Mouse (Mus musculus) forebrain, embryonic 16.5 days (tissue): ENCODE results near the gene Olfr1442. TPM values are rescaled to one million over a fixed set of nuclear protein-coding genes. Genes with fewer than 3 reads are reported as not detected.
"Not testable (repeated sequence)": the region's sequence is repeated elsewhere in the genome, so short reads cannot be mapped to it uniquely, and the experiment has no call there.

Experiments used
- ATAC-seq: fragments of 200-750 bp; cut with Nextera tagmentation; 2 replicates; pipeline ENCODE4 v1.8.0; 2017; ENCODE audit warnings: mild to moderate bottlenecking, moderate library complexity
- H3K27ac ChIP-seq: fragments of 300-500 bp; sonication (generic); 2 replicates; pipeline ENCODE4 v1.5.1; 2014; ENCODE audit warnings: low read length, control low read depth
- H3K27me3 ChIP-seq: fragments of 300-500 bp; sonication (generic); replicated peaks from 2 replicates; pipeline ENCODE4 v1.6.1; 2014; ENCODE audit warnings: low read length; ENCODE audit not compliant: control insufficient read depth, insufficient read depth
- H3K36me3 ChIP-seq: fragments of 300-500 bp; sonication (generic); 2 replicates; pipeline ENCODE4 v1.6.1; 2014; ENCODE audit not compliant: control insufficient read depth, insufficient read depth
- H3K4me1 ChIP-seq: fragments of 300-500 bp; sonication (generic); replicated peaks from 2 replicates; pipeline ENCODE4 v1.6.1; 2014; ENCODE audit warnings: low read length; ENCODE audit not compliant: control insufficient read depth, insufficient read depth
- H3K4me2 ChIP-seq: fragments of 300-500 bp; sonication (generic); 2 replicates; pipeline ENCODE4 v1.6.1; 2014; ENCODE audit warnings: mild to moderate bottlenecking, low read length, control low read depth
- H3K4me3 ChIP-seq: fragments of 300-500 bp; sonication (generic); replicated peaks from 2 replicates; pipeline ENCODE4 v1.5.1; 2014; ENCODE audit warnings: mild to moderate bottlenecking, low read length, control low read depth
- H3K9ac ChIP-seq: fragments of 300-500 bp; sonication (generic); replicated peaks from 2 replicates; pipeline ENCODE4 v1.6.1; 2014; ENCODE audit warnings: low read depth, low read length, control low read depth
- H3K9me3 ChIP-seq: fragments of 300-500 bp; sonication (generic); 2 replicates; pipeline ENCODE4 v1.6.1; 2016; ENCODE audit warnings: low read length; ENCODE audit not compliant: control insufficient read depth
- WGBS: fragments of 180-500 bp; shearing (Covaris S2); extraction: QIAGEN DNeasy Blood & Tissue Kit; methylation state at CpG from one replicate; pipeline ENCODE4 v1.1.7; 2014; 5-methylcytosine and 5-hydroxymethylcytosine counted together
- polyA plus RNA-seq: library from polyadenylated mRNA; unstranded; fragments of >200 nt; fragmentation: Nextera tagmentation; extraction: Ambion mirVana; gene quantifications from 2 replicates; pipeline ENCODE4 v1.2.1, GENCODE M21; 2015

Gene Olfr1442
- not detected in 2 replicates for polyA plus RNA-seq

DNA sequence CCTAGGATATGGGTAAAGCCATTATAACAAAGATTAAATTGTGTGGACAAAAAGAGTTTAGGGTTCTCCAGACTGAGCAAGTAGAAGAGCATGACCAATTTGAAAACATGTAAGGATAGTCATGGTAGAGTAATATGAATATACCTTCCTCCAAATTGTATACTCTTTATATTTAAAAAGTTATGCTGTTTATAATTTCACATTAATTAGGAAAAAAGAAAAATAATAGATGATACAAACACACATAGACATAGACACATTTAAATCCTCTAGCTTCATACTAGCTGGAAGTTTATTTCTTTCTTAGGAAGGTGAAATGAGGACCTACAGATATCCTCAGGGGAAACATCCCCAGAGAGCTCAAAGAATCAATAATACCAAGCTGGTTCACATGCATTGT is at the start of gene Olfr1442:
Gene Olfr1442, plus strand, starts transcription at position 301 of the 400 bp plus-strand sequence.
- no peak for ATAC-seq
- no peak within 1 kb of the TSS for H3K27ac ChIP-seq
- no peak within 1 kb of the TSS for H3K4me2 ChIP-seq
- no peaks in the 10 kb centered on the region for H3K27me3 ChIP-seq
- H3K9me3 ChIP-seq: no peaks in the 10 kb centered on the region
- no peaks in the 10 kb centered on the region for H3K4me1 ChIP-seq
- H3K36me3 ChIP-seq: no peaks in the 10 kb centered on the region
- H3K9ac ChIP-seq: no peak within 1 kb of the TSS
- H3K4me3 ChIP-seq: no peak within 1 kb of the TSS

DNA sequence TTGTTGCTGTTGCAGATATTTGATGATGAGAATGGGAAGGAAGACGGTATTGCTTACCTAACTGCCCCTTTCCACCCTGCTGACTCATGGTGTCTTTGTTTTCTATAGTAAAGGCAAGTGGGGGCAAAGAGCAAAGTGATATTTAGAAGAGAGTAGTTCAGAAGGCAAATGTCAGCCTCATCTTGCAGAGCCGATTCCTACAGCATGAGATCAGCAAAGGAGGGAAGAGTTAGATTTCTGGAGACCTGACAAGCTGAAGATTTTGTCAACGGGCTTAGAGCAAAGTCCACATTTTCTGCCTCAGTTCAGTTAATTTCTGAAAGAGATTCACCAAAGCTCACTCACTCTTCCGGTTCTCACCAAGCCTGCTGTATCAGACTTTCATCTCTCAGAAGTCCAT is 37.1 kb upstream of the Olfr1442 start, which contains the start of gene Glyat:
Gene Glyat, plus strand, starts transcription at position 133 of the 400 bp plus-strand sequence.
- no peak within 1 kb of the TSS for H3K9ac ChIP-seq
- 88% methylated on average over 4 of the region's 4 CpGs for WGBS
- no peak within 1 kb of the TSS for H3K4me3 ChIP-seq
- no peak within 1 kb of the TSS for H3K27ac ChIP-seq
- no peaks in the 10 kb centered on the region for H3K27me3 ChIP-seq
- H3K9me3 ChIP-seq: no peaks in the 10 kb centered on the region
- H3K4me1 ChIP-seq: no peaks in the 10 kb centered on the region
- no peak within 1 kb of the TSS for H3K4me2 ChIP-seq
- H3K36me3 ChIP-seq: no peaks in the 10 kb centered on the region
- no peak for ATAC-seq

DNA sequence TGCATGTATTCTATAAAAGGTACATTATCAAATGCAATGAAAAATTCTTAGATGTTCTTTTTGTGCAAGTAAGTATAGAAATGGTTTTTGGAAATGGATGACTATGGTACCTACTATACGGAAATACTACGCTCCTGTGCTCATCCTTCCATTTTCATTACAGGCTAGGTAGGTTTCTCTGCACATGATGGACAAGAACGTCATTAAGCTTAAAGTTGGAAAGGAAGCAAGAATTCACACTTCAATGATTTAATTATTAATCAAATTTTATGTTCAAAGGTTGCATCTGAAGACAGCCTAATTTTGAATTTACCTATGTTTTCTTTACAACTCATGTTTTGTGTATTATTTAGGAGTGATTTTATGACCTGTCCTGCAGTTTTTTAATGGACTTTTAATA is 36.0 kb upstream of the Olfr1442 start:
- WGBS: 89% methylated on average over 3 of the region's 3 CpGs
- Histone ChIP-seq H3K36me3 (no peaks in the 10 kb centered on the region), H3K4me2 (no peak overlapping the region), H3K9me3 (no peaks in the 10 kb centered on the region), H3K27me3 (no peaks in the 10 kb centered on the region), H3K27ac (no peak overlapping the region), H3K4me1 (no peaks in the 10 kb centered on the region), H3K4me3 (no peak overlapping the region), H3K9ac (no peak overlapping the region)
- no peak for ATAC-seq

DNA sequence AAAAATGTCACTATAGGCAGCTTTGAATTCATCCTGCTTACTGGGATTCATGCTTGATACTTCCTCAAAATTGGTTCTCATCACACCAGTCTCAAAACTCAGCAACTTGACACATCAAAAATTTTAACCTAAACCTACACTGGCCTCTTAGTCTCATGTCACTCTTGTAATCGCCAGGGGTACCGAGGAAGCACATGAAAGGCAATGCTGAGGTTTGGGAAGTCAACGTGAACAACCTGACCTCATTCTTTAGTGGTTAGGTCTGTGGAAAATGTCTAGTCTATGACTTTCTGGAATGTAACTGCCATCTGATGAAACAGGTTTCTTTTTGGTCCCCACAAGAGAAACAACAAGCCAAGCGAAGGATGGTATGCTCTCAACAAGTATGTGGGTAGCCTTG is 35.3 kb upstream of the Olfr1442 start:
- 90% methylated on average over 4 of the region's 4 CpGs for WGBS
- no peak overlapping the region for H3K27ac ChIP-seq

DNA sequence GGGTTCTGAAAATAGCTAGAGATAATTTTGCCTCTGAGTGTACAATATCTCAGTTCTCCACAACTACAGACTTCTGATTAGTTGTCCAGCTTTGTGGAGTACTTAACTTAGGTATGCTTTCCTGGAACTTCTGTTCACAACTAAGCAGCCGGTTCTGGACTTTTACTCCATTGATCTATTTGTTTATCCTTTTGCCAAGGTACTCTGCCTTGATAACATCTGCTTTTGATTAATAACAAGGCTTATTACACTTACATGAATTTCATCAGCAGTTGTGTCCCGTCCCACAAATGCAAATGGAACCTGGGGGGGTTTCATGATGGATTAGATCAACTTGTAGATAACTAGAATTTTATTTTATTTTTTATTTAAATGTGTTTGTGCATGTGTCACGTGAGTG is 33.4 kb upstream of the Olfr1442 start:
- ATAC-seq: no peak
- H3K9ac ChIP-seq: no peak overlapping the region
- no peaks in the 10 kb centered on the region for H3K9me3 ChIP-seq
- no peaks in the 10 kb centered on the region for H3K4me1 ChIP-seq
- no peaks in the 10 kb centered on the region for H3K36me3 ChIP-seq
- H3K4me3 ChIP-seq: no peak overlapping the region
- H3K4me2 ChIP-seq: no peak overlapping the region
- 73% methylated on average over 3 of the region's 3 CpGs for WGBS
- no peaks in the 10 kb centered on the region for H3K27me3 ChIP-seq
- H3K27ac ChIP-seq: no peak overlapping the region

More for the DNA sequence above, 35.3 kb upstream of the Olfr1442 start:
- Histone ChIP-seq H3K9me3 (no peaks in the 10 kb centered on the region), H3K4me3 (no peak overlapping the region), H3K36me3 (no peaks in the 10 kb centered on the region), H3K4me2 (no peak overlapping the region), H3K27me3 (no peaks in the 10 kb centered on the region), H3K4me1 (no peaks in the 10 kb centered on the region), H3K9ac (no peak overlapping the region)
- no peak for ATAC-seq

DNA sequence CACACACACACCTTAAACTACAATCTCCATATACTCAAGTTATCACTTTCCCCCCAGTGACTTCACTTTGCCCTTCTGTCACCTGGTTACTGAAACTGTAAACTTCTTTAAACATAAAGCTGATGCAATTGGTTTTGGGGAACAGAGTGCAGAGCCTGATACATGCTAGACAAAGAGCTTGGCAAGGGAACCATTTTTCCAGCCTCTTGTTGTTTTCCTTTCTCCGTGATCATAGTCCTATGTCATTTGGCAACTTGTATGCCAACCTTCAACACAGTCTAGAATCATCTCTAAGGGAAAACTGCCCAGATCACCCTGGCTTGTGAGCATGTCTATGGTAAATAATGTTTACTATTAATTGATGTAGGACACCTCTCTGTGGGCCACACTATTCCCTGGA is 32.2 kb upstream of the Olfr1442 start:
- ATAC-seq: no peak
- Histone ChIP-seq H3K27ac (no peak overlapping the region), H3K36me3 (no peaks in the 10 kb centered on the region), H3K4me1 (no peaks in the 10 kb centered on the region), H3K9me3 (no peaks in the 10 kb centered on the region), H3K9ac (no peak overlapping the region), H3K4me3 (no peak overlapping the region), H3K27me3 (no peaks in the 10 kb centered on the region), H3K4me2 (no peak overlapping the region)
- WGBS: 80% methylated on average over 1 of the region's 1 CpGs

DNA sequence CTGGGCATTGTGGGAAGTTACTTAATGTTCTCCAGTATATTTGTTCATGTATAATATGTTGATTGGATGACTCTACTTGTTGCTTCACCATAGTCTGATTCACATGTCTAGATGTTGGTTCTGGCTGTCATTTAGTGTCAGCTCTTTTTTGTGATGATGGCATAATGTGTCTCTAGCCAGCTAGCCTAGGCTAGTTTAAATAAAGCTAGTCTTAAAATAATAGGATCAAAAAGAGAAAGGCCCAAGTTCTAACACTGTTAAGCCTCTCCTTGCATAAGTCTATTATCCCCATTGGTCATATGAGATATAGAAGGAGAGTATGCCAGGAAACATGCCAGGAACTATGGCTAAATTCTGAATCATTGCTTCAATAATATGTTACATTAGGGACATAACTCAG is 20.7 kb upstream of the Olfr1442 start:
- Histone ChIP-seq H3K27ac (no peak overlapping the region), H3K9me3 (no peaks in the 10 kb centered on the region), H3K4me1 (no peaks in the 10 kb centered on the region)

DNA sequence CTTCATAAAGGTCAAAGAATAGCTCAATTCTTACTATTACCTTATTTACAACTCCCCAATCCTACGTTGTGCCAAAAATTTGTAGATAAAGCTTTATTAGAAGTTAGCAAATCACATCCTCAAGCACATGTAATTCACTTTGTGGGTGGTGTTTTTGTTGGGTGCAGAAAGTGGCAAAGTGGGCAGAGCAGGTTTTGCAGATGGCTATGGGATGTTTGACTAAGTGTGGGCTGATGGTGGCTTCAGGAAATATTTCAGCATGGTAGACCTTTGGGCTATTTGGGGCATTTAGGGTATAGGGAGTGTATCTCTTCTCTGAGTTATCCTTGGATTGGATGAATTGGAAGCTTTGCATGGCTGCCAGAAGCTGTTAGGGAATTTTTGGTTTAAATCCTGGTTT is 4.1 kb upstream of the Olfr1442 start:
- H3K27me3 ChIP-seq: no peaks in the 10 kb centered on the region
- no peak overlapping the region for H3K4me2 ChIP-seq
- ATAC-seq: no peak
- no peak overlapping the region for H3K9ac ChIP-seq
- H3K9me3 ChIP-seq: no peaks in the 10 kb centered on the region
- no peak overlapping the region for H3K27ac ChIP-seq
- WGBS: 76% methylated on average over 1 of the region's 1 CpGs
- no peaks in the 10 kb centered on the region for H3K4me1 ChIP-seq
- no peaks in the 10 kb centered on the region for H3K36me3 ChIP-seq
- no peak overlapping the region for H3K4me3 ChIP-seq

More for the DNA sequence above, 20.7 kb upstream of the Olfr1442 start:
- H3K27me3 ChIP-seq: no peaks in the 10 kb centered on the region
- no peak overlapping the region for H3K4me3 ChIP-seq
- no peak for ATAC-seq
- no peak overlapping the region for H3K4me2 ChIP-seq
- no peaks in the 10 kb centered on the region for H3K36me3 ChIP-seq
- no peak overlapping the region for H3K9ac ChIP-seq

DNA sequence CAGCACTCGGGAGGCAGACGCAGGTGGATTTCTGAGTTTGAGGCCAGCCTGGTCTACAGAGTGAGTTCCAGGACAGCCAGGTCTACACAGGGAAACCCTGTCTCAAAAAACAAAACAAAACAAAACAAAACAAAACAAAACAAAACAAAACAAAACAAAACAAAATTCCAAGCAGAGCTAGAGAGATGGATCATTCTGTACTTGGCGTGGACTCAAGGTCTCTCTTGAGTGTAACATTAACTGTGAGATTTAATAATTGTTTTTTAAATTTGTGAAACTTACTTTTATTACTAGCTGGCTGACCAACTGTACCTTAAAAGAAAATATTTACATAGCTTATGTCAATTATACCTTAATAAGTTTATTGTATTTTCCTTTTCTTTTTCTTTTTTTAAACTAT is 1.6 kb upstream of the Olfr1442 start:
- 93% methylated on average over 3 of the region's 3 CpGs for WGBS
- not testable (repeated sequence) for H3K4me3 ChIP-seq

DNA sequence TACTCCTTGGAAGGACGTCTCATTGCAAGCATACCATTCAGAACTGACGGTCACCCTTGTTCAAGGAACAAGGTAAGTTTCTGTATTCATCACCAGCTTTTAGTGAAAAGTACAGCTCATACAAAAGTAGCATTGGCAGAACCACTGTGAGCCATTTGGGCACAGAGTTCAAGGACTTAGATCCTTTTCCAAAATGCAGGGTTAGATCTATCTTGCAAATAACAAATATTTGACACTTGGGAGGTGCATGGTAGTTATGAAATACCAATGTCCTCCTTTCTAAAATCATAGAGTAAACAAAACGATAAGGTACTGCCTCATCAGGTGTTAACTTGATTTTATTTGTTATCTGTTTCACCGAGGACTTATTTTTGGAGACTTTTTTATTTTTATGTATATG is 812 bp downstream of the Olfr1442 start:
- ATAC-seq: no peak
- Histone ChIP-seq H3K27ac (no peak overlapping the region), H3K9ac (no peak overlapping the region), H3K4me1 (no peaks in the 10 kb centered on the region), H3K27me3 (no peaks in the 10 kb centered on the region), H3K9me3 (no peaks in the 10 kb centered on the region), H3K4me2 (no peak overlapping the region), H3K36me3 (no peaks in the 10 kb centered on the region), H3K4me3 (no peak overlapping the region)
- WGBS: 85% methylated on average over 4 of the region's 4 CpGs

More for the DNA sequence above, 1.6 kb upstream of the Olfr1442 start:
- not testable (repeated sequence) for H3K4me1 ChIP-seq, ATAC-seq, H3K27me3 ChIP-seq, H3K9me3 ChIP-seq, H3K9ac ChIP-seq, H3K27ac ChIP-seq, H3K4me2 ChIP-seq, H3K36me3 ChIP-seq
